Mouse (Mus musculus): ENCODE results near the gene Taf1a.

DNA sequence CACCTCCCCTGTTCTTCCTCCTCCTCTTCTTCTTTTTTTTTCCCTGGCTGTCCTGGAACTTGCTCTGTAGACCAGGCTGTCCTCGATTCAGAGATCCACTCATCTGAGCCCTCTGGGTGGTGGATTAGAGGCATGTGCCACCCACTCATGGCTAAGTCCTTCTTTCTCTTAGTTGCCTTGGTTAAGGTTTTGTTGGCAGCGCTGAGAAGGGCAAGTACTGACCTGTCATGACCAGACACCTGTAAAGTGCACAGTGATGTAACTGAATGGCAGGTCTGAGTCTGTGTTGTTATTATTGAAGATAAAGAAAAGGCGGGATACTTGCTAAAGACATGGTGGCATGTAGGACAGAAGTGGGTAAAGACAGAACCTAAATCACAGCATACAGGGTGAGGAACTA lies 14.6 kb downstream of the Taf1a start:
- TF ChIP-seq POLR2A (IDR thresholded peaks at IDR 0.05; ENCODE audit: control insufficient read depth, low read depth, low read length) (no peak), CTCF (IDR thresholded peaks at IDR 0.05; ENCODE audit: control insufficient read depth, insufficient read depth, insufficient replicate concordance, low read depth, low read length) (no peak)
